Mouse (Mus musculus): ENCODE results near the gene Btbd3.

The Btbd3 gene

GRCm38 (mm10) chr2:138256411-138256810 is at the start of gene Btbd3:
TSS of gene Btbd3 (plus strand) at chr2:138256565.
- DNase-seq (ENCODE audit: low read depth, low spot score), result peak; percentile 2

GRCm38 (mm10) chr2:138215561-138215960 is 40.8 kb upstream of the Btbd3 start:
- no peak for DNase-seq (ENCODE audit: low read depth, low spot score)

GRCm38 (mm10) chr2:138220269-138220668 is 36.1 kb upstream of the Btbd3 start:
- DNase-seq (ENCODE audit: low read depth, low spot score), result no peak

GRCm38 (mm10) chr2:138232247-138232646 is 24.1 kb upstream of the Btbd3 start:
- DNase-seq (ENCODE audit: low read depth, low spot score), result no peak

GRCm38 (mm10) chr2:138236149-138236548 is 20.2 kb upstream of the Btbd3 start:
- DNase-seq (ENCODE audit: low read depth, low spot score), result no peak

GRCm38 (mm10) chr2:138242452-138242851 is 13.9 kb upstream of the Btbd3 start:
- DNase-seq (ENCODE audit: low read depth, low spot score), result no peak

- DNase-seq (ENCODE audit: low read depth, low spot score), result no peak
Observed at GRCm38 (mm10) chr2:138245631-138246289, 10.6 kb upstream of the Btbd3 start.

- DNase-seq (ENCODE audit: low read depth, low spot score), result no peak
Observed at GRCm38 (mm10) chr2:138247986-138248385, 8.4 kb upstream of the Btbd3 start.

- DNase-seq (ENCODE audit: low read depth, low spot score), result no peak
Observed at GRCm38 (mm10) chr2:138256851-138257471, 596 bp downstream of the Btbd3 start.

- DNase-seq (ENCODE audit: low read depth, low spot score), result peak; percentile 17
Observed at GRCm38 (mm10) chr2:138257692-138258315, 1.4 kb downstream of the Btbd3 start.

GRCm38 (mm10) chr2:138261140-138261539 is 4.8 kb downstream of the Btbd3 start:
- DNase-seq (ENCODE audit: low read depth, low spot score), result no peak

- DNase-seq (ENCODE audit: low read depth, low spot score), result no peak
Observed at GRCm38 (mm10) chr2:138262885-138263284, 6.5 kb downstream of the Btbd3 start.

- DNase-seq (ENCODE audit: low read depth, low spot score), result no peak
Observed at GRCm38 (mm10) chr2:138265356-138266005, 9.1 kb downstream of the Btbd3 start.

GRCm38 (mm10) chr2:138266679-138267078 is 10.3 kb downstream of the Btbd3 start:
- no peak for DNase-seq (ENCODE audit: low read depth, low spot score)

GRCm38 (mm10) chr2:138267852-138268513 is 11.6 kb downstream of the Btbd3 start:
- DNase-seq (ENCODE audit: low read depth, low spot score), result no peak

- no peak for DNase-seq (ENCODE audit: low read depth, low spot score)
Observed at GRCm38 (mm10) chr2:138269330-138269729, 13.0 kb downstream of the Btbd3 start.

GRCm38 (mm10) chr2:138273404-138274073 is 17.2 kb downstream of the Btbd3 start:
- DNase-seq (ENCODE audit: low read depth, low spot score), result no peak

GRCm38 (mm10) chr2:138274086-138274485 is 17.7 kb downstream of the Btbd3 start:
- DNase-seq (ENCODE audit: low read depth, low spot score), result no peak

- no peak for DNase-seq (ENCODE audit: low read depth, low spot score)
Observed at GRCm38 (mm10) chr2:138277842-138278691, 21.7 kb downstream of the Btbd3 start.

Measured in CD4-positive, CD25-positive, alpha-beta regulatory T cell, adult 2 months (primary cell).